28 mouse cellular contexts compared by ENCODE assay signal in genomic region chr8:84376564-84376963, GRCm38 (mm10).
"Had no signal": no experiment of that assay in that cellular context is flagged by ENCODE, and none has a peak within 500 bp of the region (broad histone marks: within the 10 kb centered on the region; RNA-seq: fewer than 3 reads in every experiment).

No protein-coding gene starts in this region.

- ATAC-seq: hindbrain, embryonic 16.5 days; inflammation-experienced regulatory T-cells, adult 6 months; intestine, embryonic 15.5 days; intestine, postnatal 0 days; liver, embryonic 12.5 days had no signal

- H3K27me3 ChIP-seq: heart, embryonic 12.5 days; hindbrain, embryonic 12.5 days; intestine, embryonic 15.5 days; kidney, embryonic 15.5 days; limb, embryonic 13.5 days; limb, embryonic 15.5 days had no signal

- H3K36me3 ChIP-seq: heart, embryonic 10.5 days; heart, embryonic 12.5 days; hindbrain, embryonic 10.5 days; hindbrain, embryonic 12.5 days; intestine, embryonic 15.5 days; kidney, embryonic 15.5 days; limb, embryonic 13.5 days; limb, embryonic 15.5 days; liver, embryonic 12.5 days had no signal

- H3K4me2 ChIP-seq: heart, embryonic 12.5 days; hindbrain, embryonic 12.5 days; hindbrain, embryonic 14.5 days; intestine, embryonic 15.5 days; kidney, embryonic 15.5 days; limb, embryonic 13.5 days; limb, embryonic 15.5 days; liver, embryonic 12.5 days had no signal

- DNase-seq: gastrocnemius, adult 2 months; gastrocnemius, postnatal 10 days; gastrocnemius, postnatal 25 days; heart, adult 18-20 months; heart, postnatal 10 days; heart, postnatal 4 days; kidney, adult 18-20 months; kidney, adult 8-10 months; kidney, postnatal 14 days; kidney, postnatal 36 days; layer of hippocampus, adult 9-11 months; layer of hippocampus, postnatal 36 days; left cerebral cortex, postnatal 4 days had no signal

- H3K27ac ChIP-seq: gastrocnemius, adult 2 months; heart, embryonic 10.5 days; hindbrain, embryonic 10.5 days; hindbrain, embryonic 12.5 days; hindbrain, embryonic 14.5 days; intestine, embryonic 15.5 days; kidney, embryonic 15.5 days; kidney, postnatal 0 days; limb, embryonic 13.5 days; limb, embryonic 15.5 days; liver, embryonic 12.5 days; liver, embryonic 14.5 days had no signal

- H3K4me3 ChIP-seq: gastrocnemius, adult 2 months; heart, embryonic 10.5 days; heart, embryonic 12.5 days; hindbrain, embryonic 10.5 days; hindbrain, embryonic 12.5 days; intestine, embryonic 15.5 days; kidney, embryonic 15.5 days; limb, embryonic 13.5 days; limb, embryonic 15.5 days; liver, embryonic 12.5 days had no signal

- H3K9ac ChIP-seq: heart, embryonic 12.5 days; hindbrain, embryonic 12.5 days; hindbrain, embryonic 14.5 days; intestine, embryonic 15.5 days; kidney, embryonic 15.5 days; limb, embryonic 13.5 days; limb, embryonic 15.5 days; liver, embryonic 12.5 days; liver, embryonic 14.5 days had no signal

- H3K4me1 ChIP-seq: heart, embryonic 12.5 days; intestine, embryonic 15.5 days; kidney, embryonic 15.5 days; liver, embryonic 12.5 days had no signal

- H3K9me3 ChIP-seq: heart, embryonic 10.5 days; heart, embryonic 12.5 days; hindbrain, embryonic 10.5 days; hindbrain, embryonic 12.5 days; intestine, embryonic 15.5 days; kidney, embryonic 15.5 days; limb, embryonic 13.5 days; limb, embryonic 15.5 days; liver, embryonic 12.5 days had no signal
